Mouse (Mus musculus) layer of hippocampus, adult 9-10 months (tissue): ENCODE measurements at regions not wholly inside any gene's neighbourhood (a gene's known extent, or its start where the extent isn't known, plus 50 kb on each side); places are given as distances from the start of the nearest gene placed in this dataset.

Experiments
- DNase-seq: peaks from one replicate; pipeline ENCODE4 v3.0.0; 2022; ENCODE audit warnings: low spot score

DNA sequence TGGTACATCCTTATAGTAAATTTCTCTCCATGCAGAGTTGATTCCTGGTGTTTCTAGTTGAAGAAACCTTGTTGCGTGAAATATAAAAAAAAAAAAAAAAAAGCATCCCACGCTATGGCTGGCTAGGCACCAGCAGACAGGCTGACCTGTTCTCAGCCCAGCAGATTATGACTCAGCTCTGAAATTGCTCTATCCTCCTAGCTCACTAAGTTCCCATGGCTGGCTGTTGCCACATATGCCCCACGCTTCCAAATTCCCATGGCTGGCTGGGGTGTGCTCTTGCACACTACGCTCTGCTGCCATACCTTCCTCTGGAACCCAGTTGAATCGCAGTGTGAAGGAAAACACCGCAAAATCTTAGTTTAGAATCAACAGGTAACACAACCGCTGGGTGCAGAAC lies 270.1 kb downstream of the Mid1ip1 start:
- no peak for DNase-seq

DNA sequence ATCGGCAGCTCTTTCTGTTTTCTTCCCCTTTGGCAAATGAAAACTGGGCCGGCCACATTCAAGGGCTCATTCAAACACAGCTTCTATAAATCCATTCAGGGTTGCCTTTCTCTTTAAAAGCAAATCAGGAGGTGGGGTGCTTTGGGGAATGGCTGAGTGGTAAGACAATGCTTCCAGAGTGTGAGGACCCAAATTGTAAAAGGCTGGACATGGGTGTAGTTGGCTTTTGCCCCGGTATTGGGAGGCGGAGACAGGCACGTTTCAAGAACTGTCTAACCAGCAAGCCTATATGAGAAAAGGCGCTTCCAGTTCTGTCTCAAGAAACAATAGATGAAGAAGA lies 277.0 kb downstream of the Mid1ip1 start:
- DNase-seq, result no peak

DNA sequence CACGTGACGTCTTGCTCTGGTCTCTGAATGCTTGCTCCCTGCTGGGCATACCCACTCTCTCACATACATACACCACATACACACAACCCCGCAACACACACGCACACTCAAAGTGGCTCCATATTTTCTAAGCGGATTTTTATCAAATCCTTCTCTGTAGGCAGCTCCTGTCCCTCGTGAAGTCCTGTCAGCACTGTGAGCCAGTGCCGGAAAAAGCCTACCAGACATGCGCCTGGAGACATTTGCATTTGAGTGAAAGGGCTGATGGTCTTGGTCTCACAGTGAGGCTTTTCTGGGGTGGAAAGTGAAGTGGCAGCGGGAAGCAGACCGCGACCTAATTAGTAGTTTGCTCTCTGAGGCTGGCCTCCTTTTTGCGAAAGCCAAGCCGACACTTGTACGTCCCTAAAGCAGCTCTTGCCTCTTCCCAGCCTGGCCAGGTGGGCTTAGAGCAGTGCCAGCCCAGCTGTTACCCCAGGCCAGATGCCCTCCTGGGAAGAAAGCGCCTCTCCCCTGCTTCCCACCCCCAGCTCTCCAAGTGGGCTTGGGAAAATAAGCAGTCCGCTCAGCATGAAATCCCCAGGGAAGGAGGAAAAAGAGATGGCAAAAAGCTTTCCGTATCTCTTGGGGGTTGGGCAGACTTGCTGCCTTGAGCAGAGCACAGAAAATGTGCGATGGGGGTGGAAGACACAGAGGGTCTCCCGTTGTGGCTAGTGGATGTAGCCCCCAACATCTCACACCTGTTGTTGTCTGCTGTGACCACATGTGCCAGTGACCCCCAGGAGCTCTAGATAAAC lies 277.6 kb downstream of the Mid1ip1 start:
- peak; percentile 16 for DNase-seq

DNA sequence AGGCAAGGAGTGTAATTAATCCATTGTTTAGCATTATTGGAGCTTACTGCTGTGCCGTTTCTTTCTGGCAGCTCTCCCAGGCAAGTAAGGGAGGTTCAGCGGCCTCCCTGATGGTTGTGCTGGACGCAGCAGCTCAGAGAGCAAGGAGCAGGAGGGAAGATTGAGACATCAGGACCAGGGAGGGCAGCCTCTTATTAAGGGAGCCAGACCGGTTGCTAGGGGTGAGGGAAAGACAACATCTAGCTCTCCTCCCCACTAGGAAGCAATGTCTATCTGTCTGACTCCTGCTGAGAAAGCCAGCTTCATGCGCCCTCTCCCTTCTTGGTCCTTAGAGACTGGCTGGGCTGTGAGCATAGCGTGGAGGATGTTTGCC lies 278.2 kb downstream of the Mid1ip1 start:
- DNase-seq, result no peak

- no peak for DNase-seq
These were observed 280.1 kb downstream of the Mid1ip1 start for GRCm38 (mm10) chrX:10994910-10995309.

GRCm38 (mm10) chrX:11001180-11001579 lies 286.4 kb downstream of the Mid1ip1 start:
- no peak for DNase-seq

DNA sequence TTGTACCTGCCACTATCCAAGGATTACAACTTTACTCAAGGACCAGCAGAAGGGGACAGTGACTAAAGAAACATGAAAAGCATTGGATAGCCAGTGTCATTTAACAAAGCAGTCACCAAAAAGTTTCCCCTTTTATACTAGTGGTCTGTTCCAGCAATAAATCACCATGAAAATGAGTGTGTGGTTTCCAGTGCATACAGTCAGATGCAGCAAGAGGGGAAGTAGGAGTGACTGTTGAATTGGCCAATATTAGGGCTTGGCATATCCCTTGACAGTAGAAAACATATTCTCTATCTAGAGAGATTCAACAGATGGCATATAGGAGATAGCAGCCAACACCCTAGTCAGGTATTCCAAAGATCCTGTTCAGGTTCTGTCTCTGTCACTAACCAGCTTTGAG lies 259.8 kb upstream of the H2al1a start:
- DNase-seq, result no peak

GRCm38 (mm10) chrX:11046769-11047168 lies 252.3 kb upstream of the H2al1a start:
- DNase-seq, result no peak

GRCm38 (mm10) chrX:11082171-11082570 lies 216.9 kb upstream of the H2al1a start:
- DNase-seq, result no peak

GRCm38 (mm10) chrX:11082845-11083244 lies 216.2 kb upstream of the H2al1a start:
- no peak for DNase-seq

- no peak for DNase-seq
These were observed 212.6 kb upstream of the H2al1a start for GRCm38 (mm10) chrX:11086257-11087072.

DNA sequence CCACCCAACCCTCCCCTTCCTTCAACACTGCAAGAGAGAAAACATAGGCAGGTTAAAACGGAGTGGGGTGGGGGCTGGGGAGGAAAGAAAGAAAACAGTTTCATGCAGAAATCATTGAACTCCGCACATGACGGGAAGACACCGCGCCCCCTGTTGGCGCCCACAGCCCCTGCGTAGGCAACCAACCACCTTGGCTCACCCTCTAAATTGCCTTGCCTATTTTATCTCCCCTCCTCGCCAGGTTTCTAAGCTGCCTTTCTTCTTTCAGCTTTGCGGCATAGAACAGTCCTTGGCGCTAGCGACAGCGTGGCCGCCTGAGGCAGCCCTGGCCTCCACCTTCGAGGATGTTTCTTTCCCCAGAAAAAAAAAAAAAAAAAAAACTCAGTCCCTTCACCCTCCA lies 211.1 kb upstream of the H2al1a start:
- no peak for DNase-seq

DNA sequence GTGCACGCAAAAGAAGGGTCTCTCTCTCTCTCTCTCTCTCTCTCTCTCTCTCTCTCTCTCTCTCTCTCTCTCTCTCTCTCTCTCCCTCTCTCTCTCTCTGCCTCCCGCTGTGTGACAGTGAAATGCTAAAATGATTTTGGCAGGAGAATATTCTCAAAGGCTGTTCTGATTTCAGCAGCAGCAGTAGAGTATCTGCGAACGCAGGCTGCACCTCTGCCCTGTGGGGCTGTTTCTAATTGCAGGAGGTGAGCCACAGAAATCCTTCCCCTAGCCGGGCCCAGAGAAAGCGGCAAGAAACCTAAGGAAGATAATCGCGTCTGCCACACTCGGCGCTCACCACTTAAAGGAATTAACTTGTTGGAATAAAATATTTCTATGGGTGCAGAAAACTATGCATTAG lies 210.6 kb upstream of the H2al1a start:
- DNase-seq, result no peak

DNA sequence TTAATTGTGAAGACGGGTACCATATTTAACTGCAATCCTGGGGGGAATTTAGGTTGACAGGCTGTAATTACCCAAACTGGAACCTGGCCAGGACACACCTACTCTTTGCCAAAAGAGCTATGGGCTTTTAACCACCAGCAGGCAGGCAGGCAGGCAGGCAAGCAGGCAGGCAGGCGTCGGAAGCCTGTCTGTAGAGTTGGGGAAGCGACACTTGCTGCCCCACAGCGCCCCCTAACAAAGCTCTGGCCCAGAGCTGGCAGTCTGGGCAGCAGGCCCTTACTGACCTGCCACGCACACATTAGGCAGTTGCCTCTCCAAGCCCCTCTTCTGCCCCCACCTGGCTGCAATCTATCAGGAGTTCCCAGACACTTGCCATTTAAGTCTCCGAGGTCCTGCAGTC lies 208.6 kb upstream of the H2al1a start:
- DNase-seq, result no peak

DNA sequence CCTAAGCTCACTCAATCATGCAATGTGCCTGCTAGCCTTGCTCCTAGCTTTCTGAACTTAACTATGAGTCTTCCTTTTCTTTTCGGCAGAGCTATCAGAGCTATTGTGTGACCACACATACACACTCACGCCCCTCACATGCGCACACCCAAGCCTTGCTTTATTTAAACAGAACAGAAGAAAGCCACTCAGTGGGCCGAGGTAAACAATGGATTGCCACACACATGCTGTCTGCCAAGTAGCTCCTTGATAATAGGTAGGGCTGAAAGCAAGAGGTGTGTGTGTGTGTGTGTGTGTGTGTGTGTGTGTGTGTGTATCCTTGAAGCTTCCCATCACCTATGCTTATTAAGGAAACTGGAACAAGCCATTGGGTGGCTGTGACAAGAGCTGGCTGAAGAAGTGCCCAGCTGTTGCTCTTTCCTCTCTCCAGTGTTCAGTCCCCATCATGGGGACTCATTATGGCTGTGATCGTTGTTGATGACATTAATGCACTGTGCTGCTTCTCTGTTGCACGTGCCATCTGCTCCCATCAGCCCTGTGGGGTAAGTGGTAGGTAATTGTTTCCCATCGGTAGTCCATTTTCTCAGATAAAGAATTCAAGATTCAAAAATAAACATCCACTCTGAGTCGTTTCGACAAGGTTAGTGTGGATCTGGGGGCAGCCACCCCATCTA lies 201.3 kb upstream of the H2al1a start:
- no peak for DNase-seq

DNA sequence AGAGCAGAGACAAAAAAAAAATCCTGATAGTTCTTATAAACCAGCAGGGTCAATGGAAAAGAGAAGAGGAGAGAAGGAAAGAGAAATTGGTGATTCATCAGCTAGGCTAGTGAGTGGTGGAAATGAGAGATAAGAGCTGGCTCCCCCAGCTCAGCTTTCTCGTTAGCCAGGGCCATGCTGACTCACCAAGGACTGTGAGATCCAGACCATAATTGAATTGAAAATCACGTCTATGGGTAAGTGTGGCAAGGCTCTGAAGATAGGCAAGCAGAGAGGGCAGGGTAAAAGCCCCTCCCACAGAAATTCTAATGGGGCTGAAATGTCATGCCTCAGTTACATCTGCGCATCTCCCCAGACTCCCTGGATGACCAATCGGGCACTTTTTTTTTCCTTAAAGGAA lies 200.7 kb upstream of the H2al1a start:
- no peak for DNase-seq

GRCm38 (mm10) chrX:11099146-11100087 lies 199.6 kb upstream of the H2al1a start:
- DNase-seq, result no peak

DNA sequence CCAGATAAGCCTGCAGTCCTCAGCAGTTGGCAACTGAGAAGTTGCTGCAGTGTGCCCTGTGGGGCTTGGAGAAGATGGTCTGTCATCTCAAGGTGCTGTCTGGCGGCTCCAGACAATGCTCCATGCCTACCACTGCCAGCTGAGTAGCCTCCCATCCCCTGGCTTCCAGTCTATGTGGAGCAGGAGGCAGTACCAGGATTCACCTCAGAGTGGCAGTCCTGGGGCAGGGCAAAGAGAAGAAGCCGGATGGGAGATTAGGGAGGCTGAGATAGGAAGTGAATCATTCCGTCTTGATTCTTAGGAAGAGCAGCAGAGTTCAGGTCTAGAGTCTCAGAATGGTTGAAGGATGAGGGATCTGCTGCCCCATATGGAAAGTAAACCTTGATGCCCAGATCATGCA lies 198.1 kb upstream of the H2al1a start:
- DNase-seq, result no peak

DNA sequence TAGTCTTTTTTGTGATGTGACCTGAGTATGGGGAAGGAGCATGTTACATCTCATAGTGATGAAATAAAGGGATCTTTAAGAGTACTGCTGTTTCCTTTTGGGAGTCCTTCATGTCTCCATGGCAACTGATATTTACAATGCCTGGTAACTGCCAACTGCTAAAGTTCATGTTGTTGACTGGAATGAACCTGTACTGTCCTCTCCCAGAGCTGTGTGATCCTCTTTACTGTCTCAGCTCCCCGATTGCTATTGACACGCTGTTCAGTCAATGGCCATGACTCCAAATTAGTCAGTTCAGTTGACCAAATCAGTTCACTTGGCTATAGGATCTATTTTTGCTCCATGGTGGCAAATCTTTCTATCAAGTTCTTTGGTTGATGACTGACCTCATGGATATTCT lies 167.8 kb upstream of the H2al1a start:
- DNase-seq, result no peak

- no peak for DNase-seq
These were observed 159.1 kb upstream of the H2al1a start for GRCm38 (mm10) chrX:11139971-11140421.

DNA sequence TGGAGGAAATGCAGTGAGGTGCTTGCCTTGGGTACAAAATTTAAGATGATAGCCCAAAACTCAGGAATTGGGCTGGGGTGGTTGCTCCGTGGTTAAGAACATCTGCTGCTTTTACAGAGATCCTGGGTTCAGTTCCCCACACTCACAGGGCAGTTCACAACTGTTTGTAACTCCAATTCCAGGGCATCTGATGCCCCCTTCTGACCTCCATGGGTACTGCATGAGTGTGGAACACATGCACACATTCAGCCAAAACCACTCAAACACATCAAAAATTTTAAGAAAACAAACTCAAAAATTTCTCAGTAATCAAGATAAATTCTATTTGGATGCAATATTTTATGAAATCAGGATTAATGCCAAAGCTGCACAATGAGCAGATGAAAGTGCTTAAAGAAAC lies 157.8 kb upstream of the H2al1a start:
- DNase-seq, result no peak

- no peak for DNase-seq
These were observed 140.6 kb upstream of the H2al1a start for GRCm38 (mm10) chrX:11158416-11158815.
